Mouse (Mus musculus): Measurements from ENCODE around the gene Tfcp2l1.
A peak's percentile ranks its signal among the peaks of the same experiment; 100 is the strongest.
"Not testable (repeated sequence)": the region's sequence is repeated elsewhere in the genome, so short reads cannot be mapped to it uniquely, and the experiment has no call there.

Tfcp2l1 gene

DNA sequence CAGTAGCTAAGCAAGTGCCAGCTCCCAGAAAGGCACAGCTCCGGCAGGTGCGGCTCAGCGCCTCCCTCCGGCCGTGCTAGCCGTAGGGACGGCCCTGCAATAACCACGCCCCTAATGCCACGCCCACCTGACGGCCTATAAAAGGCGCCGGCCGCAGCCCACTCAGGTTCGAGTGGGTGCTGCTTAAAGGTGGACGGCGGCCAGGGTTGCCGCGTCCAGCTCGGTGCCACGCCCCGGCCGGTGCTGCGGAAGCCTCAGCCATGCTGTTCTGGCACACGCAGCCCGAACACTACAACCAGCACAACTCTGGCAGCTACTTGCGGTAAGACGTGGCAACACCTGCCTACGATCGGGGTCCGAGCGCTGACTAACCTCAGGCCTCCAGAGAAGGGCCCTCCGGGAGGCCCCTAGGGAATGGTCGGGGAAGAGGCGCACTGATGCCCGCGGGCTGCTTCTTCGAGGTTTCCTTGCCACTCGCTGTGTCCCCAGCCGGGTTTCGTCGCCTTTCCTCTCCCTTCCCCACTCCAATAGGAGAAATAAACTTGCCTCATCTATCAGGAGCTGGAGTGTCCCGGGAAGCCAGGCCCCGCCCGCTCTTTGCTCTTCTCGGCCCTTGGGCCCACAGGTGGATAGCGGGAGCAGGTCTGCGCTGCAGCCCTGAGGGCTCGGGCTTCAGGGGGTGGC is at the start of gene Tfcp2l1:
TSS of gene Tfcp2l1 (plus strand) at position 165 of the 684 bp plus-strand sequence.
- peak; percentile 83 for DNase-seq (ENCODE audit: low read depth, low spot score)

DNA sequence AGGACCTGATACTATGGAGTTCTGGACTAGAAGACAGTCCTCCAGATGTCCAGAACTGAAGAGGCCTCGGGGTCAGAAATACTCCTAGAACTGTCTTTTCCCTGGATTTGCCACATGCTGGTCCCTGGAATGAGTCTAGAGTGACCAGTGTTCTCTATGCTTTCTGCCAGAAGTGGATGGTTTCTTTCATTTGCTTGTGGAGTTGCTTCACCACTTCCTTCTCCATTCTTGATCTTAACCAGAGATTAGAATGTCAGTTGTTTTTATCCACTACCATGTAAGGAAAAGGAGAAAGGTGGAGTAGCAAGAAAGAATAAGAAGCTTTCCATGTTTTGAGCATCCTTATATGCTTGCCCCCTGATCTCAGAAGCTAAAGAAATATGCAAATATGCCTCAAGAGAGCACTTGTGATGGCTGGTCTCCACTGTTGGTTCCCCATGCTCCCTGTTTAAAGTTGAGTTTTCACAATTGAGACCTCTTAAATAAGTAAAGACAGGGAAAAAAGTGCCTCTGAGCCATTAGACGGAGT is 47.5 kb upstream of the Tfcp2l1 start:
- no peak for DNase-seq (ENCODE audit: low read depth, low spot score)

DNA sequence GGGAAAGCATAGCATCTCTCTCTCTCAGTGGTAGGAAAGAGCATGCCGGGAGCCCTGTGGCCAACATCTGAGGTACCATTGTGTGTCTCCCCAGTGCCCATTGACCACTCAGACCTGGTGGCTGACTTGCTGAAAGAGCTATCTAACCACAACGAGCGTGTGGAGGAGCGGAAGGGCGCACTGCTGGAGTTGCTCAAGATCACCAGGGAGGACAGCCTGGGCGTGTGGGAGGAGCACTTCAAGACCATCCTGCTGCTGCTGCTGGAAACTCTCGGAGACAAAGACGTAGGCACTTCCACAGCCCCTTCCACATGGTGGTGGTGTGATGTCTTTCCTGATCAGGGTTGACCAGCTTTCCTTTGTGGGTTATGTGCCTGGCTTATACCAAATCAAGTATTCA is 46.6 kb upstream of the Tfcp2l1 start:
- DNase-seq (ENCODE audit: low read depth, low spot score) = no peak

DNA sequence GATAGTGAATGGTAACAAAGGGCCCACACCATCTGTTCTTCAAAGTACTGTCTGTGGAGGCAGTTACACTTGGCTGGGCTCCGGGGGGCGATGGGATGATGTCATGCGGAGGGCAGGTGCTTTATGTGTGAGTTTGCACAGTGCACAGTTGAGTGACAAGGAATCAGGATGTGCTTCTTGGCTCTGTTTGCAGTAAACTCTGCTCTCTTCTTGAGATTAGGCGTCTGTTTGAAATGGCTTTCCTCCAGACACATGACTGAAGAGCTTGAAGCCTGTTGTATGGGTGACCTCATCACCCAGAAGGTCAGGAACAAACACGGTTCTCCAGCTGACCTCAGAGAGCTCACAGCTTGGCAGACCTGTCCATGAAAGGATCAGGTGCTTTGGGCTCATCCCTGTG is 38.0 kb upstream of the Tfcp2l1 start:
- no peak for DNase-seq (ENCODE audit: low read depth, low spot score)

DNA sequence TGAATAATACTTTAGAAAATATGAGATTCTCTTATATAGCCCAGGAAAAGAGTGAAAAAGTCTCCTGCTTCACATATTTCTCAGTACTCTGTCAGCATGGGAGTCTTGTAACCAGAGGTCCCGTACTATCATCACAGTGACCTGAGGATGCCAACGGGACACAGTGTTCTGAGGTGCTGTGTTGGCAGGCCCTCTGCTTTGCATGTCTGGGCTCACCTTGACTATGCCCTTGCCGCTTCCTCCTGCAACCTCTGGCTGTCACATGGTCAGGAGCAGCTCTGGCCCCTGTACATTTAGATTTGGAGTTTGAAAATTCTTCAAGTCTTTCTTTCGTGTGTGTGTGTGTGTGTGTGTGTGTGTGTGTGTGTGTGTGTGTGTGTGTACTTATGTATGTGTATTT is 34.8 kb upstream of the Tfcp2l1 start:
- DNase-seq (ENCODE audit: low read depth, low spot score) = no peak

DNA sequence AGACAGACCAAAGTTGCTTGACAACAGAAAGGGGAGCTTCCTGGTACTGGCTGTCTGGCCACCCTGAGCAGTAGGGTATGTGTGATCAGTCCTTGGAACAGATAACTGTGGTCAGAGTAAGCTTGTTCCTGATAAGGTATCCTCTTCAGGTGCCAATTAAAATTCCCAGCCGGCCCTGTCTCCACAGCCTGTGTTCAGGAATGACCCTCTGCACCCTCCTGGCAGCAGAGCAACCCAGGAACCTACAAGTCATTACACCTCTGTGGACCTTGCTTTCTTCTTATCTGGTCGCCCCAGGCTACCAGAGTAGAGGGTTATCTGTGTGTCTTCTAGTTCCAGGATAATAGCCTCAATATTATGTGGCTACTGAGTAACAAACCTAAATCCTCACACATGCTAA is 32.4 kb upstream of the Tfcp2l1 start:
- DNase-seq (ENCODE audit: low read depth, low spot score) = no peak

DNA sequence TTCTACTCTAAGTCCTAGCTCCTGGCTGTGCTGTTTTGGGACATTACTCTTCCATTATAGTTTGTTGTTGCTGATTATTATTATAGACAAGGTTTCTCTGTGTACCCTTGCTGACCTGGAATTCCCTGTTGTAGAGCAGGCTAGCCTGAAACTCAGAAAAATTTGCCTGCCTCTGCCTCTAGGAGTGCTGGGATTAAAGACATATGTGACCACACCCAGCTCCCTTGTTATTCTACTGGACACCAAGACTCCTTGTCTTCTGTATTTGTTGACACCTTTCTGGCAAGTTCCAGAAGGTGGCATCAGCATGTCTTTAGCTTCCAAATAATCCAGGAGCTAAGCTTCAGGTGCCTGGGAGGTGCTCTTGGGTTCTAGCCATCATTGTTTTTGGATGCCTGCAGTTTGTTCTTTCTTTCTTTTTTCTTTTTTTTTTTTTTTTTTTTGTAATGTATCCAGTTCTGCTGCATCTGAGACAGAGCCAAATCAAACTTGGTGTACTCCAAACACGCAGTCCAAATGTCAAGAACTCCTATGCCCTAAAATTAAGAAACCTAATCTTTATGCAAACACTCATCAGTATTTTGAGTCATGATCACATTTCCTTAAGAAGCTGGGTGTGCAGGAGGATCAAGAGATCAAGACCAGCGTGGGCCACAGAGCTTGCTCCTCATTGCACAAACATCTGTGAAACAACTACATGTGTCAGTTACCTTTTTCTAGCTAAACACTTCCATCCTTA is 30.1 kb upstream of the Tfcp2l1 start:
- DNase-seq (ENCODE audit: low read depth, low spot score) = no peak

- no peak for DNase-seq (ENCODE audit: low read depth, low spot score)
Observed at GRCm38 (mm10) chr1:118598339-118598738, 29.4 kb upstream of the Tfcp2l1 start.

GRCm38 (mm10) chr1:118613631-118614183 is 14.0 kb upstream of the Tfcp2l1 start:
- DNase-seq (ENCODE audit: low read depth, low spot score) = no peak

- DNase-seq (ENCODE audit: low read depth, low spot score) = not testable (repeated sequence)
Observed at GRCm38 (mm10) chr1:118621055-118621454, 6.7 kb upstream of the Tfcp2l1 start.

DNA sequence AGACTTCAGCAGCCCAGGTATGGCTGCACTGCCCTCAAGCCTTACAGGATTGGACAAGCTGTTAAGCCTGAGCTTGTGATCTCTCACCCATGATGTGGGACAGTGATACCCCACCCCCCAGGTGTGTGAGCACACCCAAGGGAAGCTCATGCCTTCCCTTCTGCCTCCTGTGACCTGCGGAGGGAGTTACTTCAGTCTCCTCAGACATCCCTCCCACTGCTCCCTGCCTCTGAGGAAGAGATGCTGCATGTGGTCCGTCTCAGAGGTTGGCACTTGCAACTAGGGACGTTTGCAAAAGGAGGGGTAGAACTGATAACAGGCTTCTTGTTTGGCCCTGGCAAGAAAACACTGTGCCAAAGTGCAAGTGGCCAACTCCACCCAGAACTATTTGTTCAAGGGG is 4.9 kb upstream of the Tfcp2l1 start:
- DNase-seq (ENCODE audit: low read depth, low spot score) = no peak

DNA sequence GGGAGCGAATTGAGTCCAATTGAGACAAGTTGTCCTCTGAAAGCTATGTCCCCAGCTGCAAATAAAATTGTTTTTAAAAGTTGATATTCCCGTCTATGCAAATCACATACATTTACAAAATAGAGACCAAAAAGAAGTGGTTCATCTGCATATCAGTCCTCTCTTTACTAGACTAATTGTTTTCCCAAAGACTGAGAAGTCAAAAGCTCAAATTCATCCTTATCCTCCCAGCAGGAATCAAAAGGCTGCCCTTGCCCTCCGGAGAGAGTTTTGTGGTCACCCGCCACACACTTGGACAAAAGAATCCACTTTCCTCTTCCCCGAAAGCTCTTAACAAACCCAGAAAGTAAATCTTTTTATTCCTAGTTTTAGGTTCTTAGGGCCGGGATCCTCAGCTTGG is 2.3 kb upstream of the Tfcp2l1 start:
- no peak for DNase-seq (ENCODE audit: low read depth, low spot score)

DNA sequence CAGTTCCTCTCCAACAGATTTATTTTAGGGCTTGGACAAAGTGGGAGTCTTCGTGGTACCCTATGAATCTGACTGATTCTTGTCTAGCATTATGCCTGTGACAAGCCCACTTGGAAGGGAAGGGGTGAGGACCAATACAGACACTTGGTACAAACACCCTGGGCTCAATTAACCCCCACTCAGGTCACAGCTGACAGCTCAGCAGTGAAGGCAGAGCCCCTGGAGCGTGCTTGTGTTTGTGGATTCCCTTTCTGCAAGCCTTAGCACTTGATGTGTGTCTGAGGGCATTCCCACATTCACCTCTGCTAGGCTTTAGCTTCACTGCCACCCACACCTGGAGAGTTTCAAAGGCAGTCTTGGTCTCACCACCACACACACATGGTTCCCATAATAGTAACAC is 1.8 kb upstream of the Tfcp2l1 start:
- DNase-seq (ENCODE audit: low read depth, low spot score) = no peak

- DNase-seq (ENCODE audit: low read depth, low spot score) = no peak
Observed at GRCm38 (mm10) chr1:118626452-118626851, 1.3 kb upstream of the Tfcp2l1 start.

GRCm38 (mm10) chr1:118633415-118633980 is 5.8 kb downstream of the Tfcp2l1 start:
- no peak for DNase-seq (ENCODE audit: low read depth, low spot score)

- no peak for DNase-seq (ENCODE audit: low read depth, low spot score)
Observed at GRCm38 (mm10) chr1:118642296-118642999, 14.7 kb downstream of the Tfcp2l1 start.

- DNase-seq (ENCODE audit: low read depth, low spot score) = peak; percentile 93
Observed at GRCm38 (mm10) chr1:118643138-118643979, 15.6 kb downstream of the Tfcp2l1 start.

DNA sequence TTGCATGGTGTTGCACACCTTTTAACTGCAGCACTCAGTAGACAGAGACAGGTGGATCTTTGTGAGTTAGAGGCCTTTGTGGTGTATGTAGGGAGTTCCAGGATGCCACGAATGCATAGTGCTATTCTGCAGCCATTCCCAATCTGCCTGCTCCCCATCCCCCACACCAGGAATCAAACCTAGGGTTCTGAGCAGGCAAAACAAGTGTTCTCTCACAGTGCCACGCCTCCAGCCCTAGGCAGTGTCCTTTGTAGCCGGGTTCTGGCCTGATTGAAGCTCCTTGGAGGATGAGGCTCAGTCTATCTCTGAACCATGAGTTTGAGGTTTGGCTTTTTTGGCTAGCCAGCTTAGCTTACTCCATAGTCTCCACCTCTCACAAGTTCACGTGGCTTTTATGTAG is 18.0 kb downstream of the Tfcp2l1 start:
- no peak for DNase-seq (ENCODE audit: low read depth, low spot score)

DNA sequence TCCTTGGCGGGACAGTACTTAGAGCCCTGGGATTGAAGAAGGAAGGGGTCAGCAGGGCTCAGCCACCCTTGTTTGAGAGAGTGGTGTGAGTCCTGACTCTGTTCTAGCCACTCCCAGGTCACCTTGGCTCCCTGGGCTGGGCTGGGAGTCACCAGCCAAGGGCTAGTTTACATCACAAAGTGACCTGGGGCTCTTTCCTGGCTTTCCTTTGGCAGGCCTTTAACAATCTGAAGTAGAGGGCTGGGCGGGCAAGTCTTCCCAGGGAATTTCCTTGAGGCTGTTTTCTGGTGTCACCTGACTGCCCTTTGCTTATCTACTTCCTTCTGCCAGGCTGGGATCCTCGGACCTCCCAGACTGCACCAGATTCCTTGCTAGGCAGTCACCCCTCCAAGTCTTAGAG is 20.3 kb downstream of the Tfcp2l1 start:
- no peak for DNase-seq (ENCODE audit: low read depth, low spot score)

GRCm38 (mm10) chr1:118649933-118650770 is 22.4 kb downstream of the Tfcp2l1 start:
- peak; percentile 64 for DNase-seq (ENCODE audit: low read depth, low spot score)

Data from skeletal muscle tissue, adult 2 months (tissue).